ENCODE assay signal across 8 mouse cellular contexts in the genomic region with DNA sequence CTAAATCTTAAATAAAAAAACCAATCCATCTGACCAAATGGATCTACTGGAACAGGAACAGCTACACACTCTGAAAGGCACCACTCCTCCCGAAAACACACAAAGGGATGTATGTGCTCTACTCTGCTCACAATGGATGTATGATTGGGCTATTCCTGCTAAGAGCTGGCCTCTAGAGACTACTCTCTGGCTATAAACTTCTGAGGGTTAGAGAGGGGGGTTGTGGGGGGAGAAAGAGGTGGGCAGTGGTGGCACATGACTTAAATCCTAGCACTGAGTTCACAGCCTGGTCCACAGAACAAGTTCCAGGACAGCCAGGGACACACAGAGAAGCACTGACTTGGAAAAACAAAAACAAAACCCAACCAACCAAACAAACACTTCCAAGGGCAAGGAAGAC. TPM values are rescaled to one million over a fixed set of nuclear protein-coding genes. Genes with fewer than 3 reads are reported as not detected.
DNase-seq lines count a peak whose midpoint lies in the region; ATAC-seq lines count a peak whose summit lies in the region.

No protein-coding gene starts in this region.

- peak overlapping the region; percentile 62 for H3K4me2 ChIP-seq in kidney, embryonic 14.5 days (replicated peaks; ENCODE audit: low read depth, low read length)
- peak overlapping the region; percentile 94 for H3K4me2 ChIP-seq in embryonic facial prominence, embryonic 14.5 days (ENCODE audit: low read depth, low read length)
- peak overlapping the region; percentile 90 for H3K4me2 ChIP-seq in hindbrain, embryonic 16.5 days (ENCODE audit: low read length)
- peak overlapping the region; percentile 81 for H3K4me2 ChIP-seq in midbrain, embryonic 13.5 days (replicated peaks)

- no peak for DNase-seq in kidney, adult 9 months
- DNase-seq in embryonic facial prominence, embryonic 14.5 days (ENCODE audit: low spot score): no peak
- DNase-seq in spleen, adult 18-20 months: no peak
- DNase-seq in adrenal gland, postnatal 4 days (ENCODE audit: low spot score in 2 of 2): no peak
- no peak for DNase-seq in c-Kit-positive CD71-positive TER-119-positive erythroid progenitor cells, embryonic 14.5 days (ENCODE audit: low spot score)

- H3K36me3 ChIP-seq in kidney, embryonic 14.5 days (ENCODE audit: control insufficient read depth, insufficient read depth, low read length): peaks cover 38% of the 10 kb centered on the region
- peaks cover 49% of the 10 kb centered on the region for H3K36me3 ChIP-seq in embryonic facial prominence, embryonic 14.5 days (ENCODE audit: control insufficient read depth, insufficient read depth, low read length)
- peaks cover 25% of the 10 kb centered on the region for H3K36me3 ChIP-seq in hindbrain, embryonic 16.5 days (ENCODE audit: control insufficient read depth, insufficient read depth, low read length)
- H3K36me3 ChIP-seq in midbrain, embryonic 13.5 days: peaks cover 43% of the 10 kb centered on the region

- H3K27ac ChIP-seq in kidney, embryonic 14.5 days (ENCODE audit: low read depth, low read length): no peak overlapping the region
- no peak overlapping the region for H3K27ac ChIP-seq in embryonic facial prominence, embryonic 14.5 days (replicated peaks; ENCODE audit: low read depth, low read length)
- no peak overlapping the region for H3K27ac ChIP-seq in hindbrain, embryonic 16.5 days (ENCODE audit: low read depth, low read length)
- no peak overlapping the region for H3K27ac ChIP-seq in midbrain, embryonic 13.5 days

- H3K27me3 ChIP-seq in kidney, embryonic 14.5 days (ENCODE audit: control insufficient read depth, insufficient read depth, low read length): no peaks in the 10 kb centered on the region
- no peaks in the 10 kb centered on the region for H3K27me3 ChIP-seq in embryonic facial prominence, embryonic 14.5 days (replicated peaks; ENCODE audit: control insufficient read depth, insufficient read depth, low read length)
- H3K27me3 ChIP-seq in hindbrain, embryonic 16.5 days (replicated peaks; ENCODE audit: control insufficient read depth, insufficient read depth, low read length): no peaks in the 10 kb centered on the region
- no peaks in the 10 kb centered on the region for H3K27me3 ChIP-seq in midbrain, embryonic 13.5 days

- H3K4me1 ChIP-seq in kidney, embryonic 14.5 days (ENCODE audit: control insufficient read depth, insufficient read depth, low read length): peaks cover 11% of the 10 kb centered on the region; the same call in 1 of the 2 replicates
- peaks cover 13% of the 10 kb centered on the region; the same call in 1 of the 2 replicates for H3K4me1 ChIP-seq in embryonic facial prominence, embryonic 14.5 days (ENCODE audit: control insufficient read depth, insufficient read depth, low read length)
- H3K4me1 ChIP-seq in hindbrain, embryonic 16.5 days (ENCODE audit: control insufficient read depth, insufficient read depth, low read depth, low read length): peaks cover 9% of the 10 kb centered on the region
- peaks cover 12% of the 10 kb centered on the region for H3K4me1 ChIP-seq in midbrain, embryonic 13.5 days (replicated peaks)

- WGBS in kidney, embryonic 14.5 days: 87% methylated on average over 1 of the region's 1 CpGs
- WGBS in embryonic facial prominence, embryonic 14.5 days: 92% methylated on average over 1 of the region's 1 CpGs
- WGBS in hindbrain, embryonic 16.5 days: 100% methylated on average over 1 of the region's 1 CpGs
- 88% methylated on average over 1 of the region's 1 CpGs for WGBS in midbrain, embryonic 13.5 days

- H3K9ac ChIP-seq in kidney, embryonic 14.5 days (ENCODE audit: low read depth, low read length): peak overlapping the region; percentile 25; the same call in 1 of the 2 replicates
- H3K9ac ChIP-seq in embryonic facial prominence, embryonic 14.5 days (ENCODE audit: low read depth, low read length): no peak overlapping the region
- no peak overlapping the region for H3K9ac ChIP-seq in hindbrain, embryonic 16.5 days (ENCODE audit: low read depth, low read length)
- H3K9ac ChIP-seq in midbrain, embryonic 13.5 days (replicated peaks): no peak overlapping the region

- H3K4me3 ChIP-seq in kidney, embryonic 14.5 days (ENCODE audit: low read length): peak overlapping the region; percentile 86; the same call in 1 of the 2 replicates
- H3K4me3 ChIP-seq in embryonic facial prominence, embryonic 14.5 days (ENCODE audit: low read depth, low read length): 0 out of 2 replicates have a peak overlapping the region, but pooled peaks have one; percentile 83
- H3K4me3 ChIP-seq in hindbrain, embryonic 16.5 days (ENCODE audit: low read length): no peak overlapping the region; the same call in 1 of the 2 replicates
- H3K4me3 ChIP-seq in midbrain, embryonic 13.5 days (replicated peaks): no peak overlapping the region

- ATAC-seq in kidney, embryonic 14.5 days (ENCODE audit: low FRiP score, low TSS enrichment): no peak
- no peak for ATAC-seq in embryonic facial prominence, embryonic 14.5 days (ENCODE audit: low read depth)
- no peak for ATAC-seq in hindbrain, embryonic 16.5 days
- no peak for ATAC-seq in midbrain, embryonic 13.5 days

- no peaks in the 10 kb centered on the region for H3K9me3 ChIP-seq in kidney, embryonic 14.5 days (ENCODE audit: control insufficient read depth, low read length)
- no peaks in the 10 kb centered on the region for H3K9me3 ChIP-seq in embryonic facial prominence, embryonic 14.5 days (ENCODE audit: control insufficient read depth, low read length)
- no peaks in the 10 kb centered on the region for H3K9me3 ChIP-seq in hindbrain, embryonic 16.5 days (ENCODE audit: control insufficient read depth, low read length)
- no peaks in the 10 kb centered on the region for H3K9me3 ChIP-seq in midbrain, embryonic 13.5 days

RNA-seq across cellular contexts. Expression of a gene that starts 2.1 kb away (rescaled TPM):
- polyA plus RNA-seq in kidney, embryonic 14.5 days (2014; fragmentation: Nextera tagmentation; extraction: Ambion mirVana): 283 and 323 TPM in 2 replicates
- 213 and 225 TPM in 2 replicates for polyA plus RNA-seq in embryonic facial prominence, embryonic 14.5 days (2014; fragmentation: Nextera tagmentation; extraction: Ambion mirVana)
- polyA plus RNA-seq in hindbrain, embryonic 16.5 days (2015; fragmentation: Nextera tagmentation; extraction: Ambion mirVana): 185 and 197 TPM in 2 replicates
- polyA plus RNA-seq in midbrain, embryonic 13.5 days (2015; fragmentation: Nextera tagmentation; extraction: Ambion mirVana): 104 TPM in 2 replicates
- 100 to 1,000 TPM; 275 to 276 TPM for total RNA-seq in adrenal gland, postnatal 4 days (2021)

RNA-seq across cellular contexts. Expression of a gene that starts 56.1 kb away (rescaled TPM):
- polyA plus RNA-seq in kidney, embryonic 14.5 days (2014; fragmentation: Nextera tagmentation; extraction: Ambion mirVana): 32.7 and 47.0 TPM in 2 replicates
- polyA plus RNA-seq in embryonic facial prominence, embryonic 14.5 days (2014; fragmentation: Nextera tagmentation; extraction: Ambion mirVana): 30.1 and 31.8 TPM in 2 replicates
- polyA plus RNA-seq in hindbrain, embryonic 16.5 days (2015; fragmentation: Nextera tagmentation; extraction: Ambion mirVana): 12.5 and 15.3 TPM in 2 replicates
- 12.9 and 13.6 TPM in 2 replicates for polyA plus RNA-seq in midbrain, embryonic 13.5 days (2015; fragmentation: Nextera tagmentation; extraction: Ambion mirVana)
- 10 to 100 TPM; 42.7 to 43.8 TPM for total RNA-seq in adrenal gland, postnatal 4 days (2021)

Comparison
In these comparisons a context has a peak if more than half of its experiments do, and no peak if none do; other contexts are left out.
1. H3K4me3 ChIP-seq: peak in kidney, embryonic 14.5 days (single experiment) and embryonic facial prominence, embryonic 14.5 days (single experiment); none in hindbrain, embryonic 16.5 days (single experiment) and midbrain, embryonic 13.5 days (single experiment).
2. Peak in every context shown above with its lines, with median percentiles within 50 percentile points of each other: H3K4me2 ChIP-seq.